Mouse (Mus musculus): ENCODE results near the gene Slc7a10. TPM values are rescaled to one million over a fixed set of nuclear protein-coding genes. Genes with fewer than 3 reads are reported as not detected.

Slc7a10 gene
- polyA plus RNA-seq (2015; fragmentation: Nextera tagmentation; extraction: Ambion mirVana) = 0.60 and 1.0 TPM in 2 replicates

GRCm38 (mm10) chr7:35185889-35186569, at the start of gene Slc7a10:
TSS of gene Slc7a10 (plus strand) at chr7:35186385.
- H3K27me3 ChIP-seq = peaks cover 59% of the 10 kb centered on the region

GRCm38 (mm10) chr7:35137524-35137923, 48.7 kb upstream of the Slc7a10 start:
- H3K27me3 ChIP-seq = no peaks in the 10 kb centered on the region
- no peaks in the 10 kb centered on the region for H3K9me3 ChIP-seq (replicated peaks)
- no peak overlapping the region for H3K27ac ChIP-seq (replicated peaks)
- no peak for ATAC-seq (ENCODE audit: insufficient read depth)
- H3K9ac ChIP-seq = no peak overlapping the region
- no peaks in the 10 kb centered on the region for H3K36me3 ChIP-seq (replicated peaks)
- H3K4me2 ChIP-seq = no peak overlapping the region
- whole genome bisulfite sequencing (ENCODE audit: insufficient replicate concordance) = 65% methylated on average over 1 of the region's 1 CpGs
- peaks cover 23% of the 10 kb centered on the region for H3K4me1 ChIP-seq (replicated peaks)
- no peak overlapping the region for H3K4me3 ChIP-seq (replicated peaks)

More at GRCm38 (mm10) chr7:35185889-35186569, at the start of gene Slc7a10:
- 5% methylated on average over 43 of the region's 43 CpGs for WGBS (ENCODE audit: insufficient replicate concordance)
- H3K36me3 ChIP-seq (replicated peaks) = no peaks in the 10 kb centered on the region
- ATAC-seq (ENCODE audit: insufficient read depth) = no peak
- H3K27ac ChIP-seq (replicated peaks) = no peak within 1 kb of the TSS
- no peaks in the 10 kb centered on the region for H3K9me3 ChIP-seq (replicated peaks)
- peak within 1 kb of the TSS; percentile 26 for H3K4me3 ChIP-seq (replicated peaks)
- no peak within 1 kb of the TSS for H3K9ac ChIP-seq
- H3K4me1 ChIP-seq (replicated peaks) = peaks cover 4% of the 10 kb centered on the region; the same call in 1 of the 2 replicates
- H3K4me2 ChIP-seq = peak within 1 kb of the TSS; percentile 52

- Histone ChIP-seq H3K27ac (replicated peaks) (no peak overlapping the region), H3K36me3 (replicated peaks) (no peaks in the 10 kb centered on the region), H3K4me2 (no peak overlapping the region), H3K27me3 (no peaks in the 10 kb centered on the region), H3K4me1 (replicated peaks) (peaks cover 27% of the 10 kb centered on the region), H3K9me3 (replicated peaks) (no peaks in the 10 kb centered on the region), H3K4me3 (replicated peaks) (no peak overlapping the region), H3K9ac (no peak overlapping the region)
- WGBS (ENCODE audit: insufficient replicate concordance) = 55% methylated on average over 4 of the region's 4 CpGs
- ATAC-seq (ENCODE audit: insufficient read depth) = no peak
These were observed 47.7 kb upstream of the Slc7a10 start for GRCm38 (mm10) chr7:35138481-35138880.

GRCm38 (mm10) chr7:35139880-35140279, 46.3 kb upstream of the Slc7a10 start:
- Histone ChIP-seq H3K9me3 (replicated peaks) (no peaks in the 10 kb centered on the region), H3K36me3 (replicated peaks) (no peaks in the 10 kb centered on the region), H3K27ac (replicated peaks) (no peak overlapping the region), H3K4me3 (replicated peaks) (no peak overlapping the region), H3K27me3 (no peaks in the 10 kb centered on the region), H3K9ac (no peak overlapping the region), H3K4me2 (no peak overlapping the region), H3K4me1 (replicated peaks) (peaks cover 31% of the 10 kb centered on the region)
- no peak for ATAC-seq (ENCODE audit: insufficient read depth)
- WGBS (ENCODE audit: insufficient replicate concordance) = 36% methylated on average over 5 of the region's 5 CpGs

GRCm38 (mm10) chr7:35141519-35141918, 44.7 kb upstream of the Slc7a10 start:
- no peak for ATAC-seq (ENCODE audit: insufficient read depth)
- WGBS (ENCODE audit: insufficient replicate concordance) = 45% methylated on average over 5 of the region's 5 CpGs
- H3K4me1 ChIP-seq (replicated peaks) = peaks cover 39% of the 10 kb centered on the region
- no peak overlapping the region for H3K4me3 ChIP-seq (replicated peaks)
- no peak overlapping the region for H3K9ac ChIP-seq
- H3K4me2 ChIP-seq = no peak overlapping the region
- H3K9me3 ChIP-seq (replicated peaks) = no peaks in the 10 kb centered on the region
- H3K27ac ChIP-seq (replicated peaks) = no peak overlapping the region
- no peaks in the 10 kb centered on the region for H3K27me3 ChIP-seq
- no peaks in the 10 kb centered on the region for H3K36me3 ChIP-seq (replicated peaks)

GRCm38 (mm10) chr7:35142522-35142921, 43.7 kb upstream of the Slc7a10 start:
- H3K27me3 ChIP-seq = no peaks in the 10 kb centered on the region
- WGBS (ENCODE audit: insufficient replicate concordance) = 55% methylated on average over 8 of the region's 8 CpGs

GRCm38 (mm10) chr7:35143864-35144618, 42.1 kb upstream of the Slc7a10 start:
- Histone ChIP-seq H3K4me1 (replicated peaks) (peaks cover 40% of the 10 kb centered on the region), H3K27me3 (no peaks in the 10 kb centered on the region), H3K4me3 (replicated peaks) (no peak overlapping the region), H3K27ac (replicated peaks) (peak overlapping the region; percentile 72), H3K4me2 (no peak overlapping the region), H3K36me3 (replicated peaks) (no peaks in the 10 kb centered on the region), H3K9ac (no peak overlapping the region), H3K9me3 (replicated peaks) (no peaks in the 10 kb centered on the region)
- ATAC-seq (ENCODE audit: insufficient read depth) = peak; percentile 89
- 51% methylated on average over 6 of the region's 6 CpGs for WGBS (ENCODE audit: insufficient replicate concordance)

More at GRCm38 (mm10) chr7:35142522-35142921, 43.7 kb upstream of the Slc7a10 start:
- no peak overlapping the region for H3K4me2 ChIP-seq
- no peak overlapping the region for H3K9ac ChIP-seq
- H3K36me3 ChIP-seq (replicated peaks) = no peaks in the 10 kb centered on the region
- no peak for ATAC-seq (ENCODE audit: insufficient read depth)
- no peak overlapping the region for H3K27ac ChIP-seq (replicated peaks)
- no peak overlapping the region for H3K4me3 ChIP-seq (replicated peaks)
- no peaks in the 10 kb centered on the region for H3K9me3 ChIP-seq (replicated peaks)
- peaks cover 40% of the 10 kb centered on the region for H3K4me1 ChIP-seq (replicated peaks)

GRCm38 (mm10) chr7:35145068-35145467, 41.1 kb upstream of the Slc7a10 start:
- 42% methylated on average over 9 of the region's 9 CpGs for WGBS (ENCODE audit: insufficient replicate concordance)
- no peak for ATAC-seq (ENCODE audit: insufficient read depth)
- Histone ChIP-seq H3K27ac (replicated peaks) (no peak overlapping the region), H3K27me3 (no peaks in the 10 kb centered on the region), H3K36me3 (replicated peaks) (no peaks in the 10 kb centered on the region), H3K4me2 (no peak overlapping the region), H3K4me1 (replicated peaks) (peaks cover 49% of the 10 kb centered on the region), H3K9ac (no peak overlapping the region), H3K4me3 (replicated peaks) (no peak overlapping the region), H3K9me3 (replicated peaks) (no peaks in the 10 kb centered on the region)

GRCm38 (mm10) chr7:35146269-35146668, 39.9 kb upstream of the Slc7a10 start:
- H3K9me3 ChIP-seq (replicated peaks) = no peaks in the 10 kb centered on the region
- WGBS (ENCODE audit: insufficient replicate concordance) = 72% methylated on average over 10 of the region's 10 CpGs
- H3K9ac ChIP-seq = no peak overlapping the region
- H3K36me3 ChIP-seq (replicated peaks) = no peaks in the 10 kb centered on the region
- H3K4me1 ChIP-seq (replicated peaks) = peaks cover 55% of the 10 kb centered on the region
- no peak overlapping the region for H3K4me3 ChIP-seq (replicated peaks)
- no peak for ATAC-seq (ENCODE audit: insufficient read depth)
- H3K27ac ChIP-seq (replicated peaks) = peak overlapping the region; percentile 51; the same call in 1 of the 2 replicates
- no peaks in the 10 kb centered on the region for H3K27me3 ChIP-seq
- H3K4me2 ChIP-seq = no peak overlapping the region

GRCm38 (mm10) chr7:35149616-35150433, 36.4 kb upstream of the Slc7a10 start:
- Histone ChIP-seq H3K9me3 (replicated peaks) (no peaks in the 10 kb centered on the region), H3K4me1 (replicated peaks) (peaks cover 48% of the 10 kb centered on the region), H3K4me2 (no peak overlapping the region), H3K9ac (no peak overlapping the region), H3K36me3 (replicated peaks) (no peaks in the 10 kb centered on the region), H3K4me3 (replicated peaks) (no peak overlapping the region), H3K27ac (replicated peaks) (peak overlapping the region; percentile 75), H3K27me3 (no peaks in the 10 kb centered on the region)
- 52% methylated on average over 15 of the region's 15 CpGs for WGBS (ENCODE audit: insufficient replicate concordance)
- ATAC-seq (ENCODE audit: insufficient read depth) = peak; percentile 76

- H3K27ac ChIP-seq (replicated peaks) = 0 out of 2 replicates have a peak overlapping the region, but pooled peaks have one; percentile 75
These were observed 35.3 kb upstream of the Slc7a10 start for GRCm38 (mm10) chr7:35150860-35151259.

More at GRCm38 (mm10) chr7:35150860-35151259, 35.3 kb upstream of the Slc7a10 start:
- peaks cover 44% of the 10 kb centered on the region for H3K4me1 ChIP-seq (replicated peaks)
- 27% methylated on average over 5 of the region's 5 CpGs for WGBS (ENCODE audit: insufficient replicate concordance)
- no peaks in the 10 kb centered on the region for H3K9me3 ChIP-seq (replicated peaks)
- no peak for ATAC-seq (ENCODE audit: insufficient read depth)
- H3K4me3 ChIP-seq (replicated peaks) = no peak overlapping the region
- no peaks in the 10 kb centered on the region for H3K27me3 ChIP-seq
- H3K36me3 ChIP-seq (replicated peaks) = no peaks in the 10 kb centered on the region
- H3K9ac ChIP-seq = no peak overlapping the region
- no peak overlapping the region for H3K4me2 ChIP-seq

All from liver, embryonic 15.5 days (tissue).